Mouse (Mus musculus): ENCODE results near the gene Elovl1.

DNA sequence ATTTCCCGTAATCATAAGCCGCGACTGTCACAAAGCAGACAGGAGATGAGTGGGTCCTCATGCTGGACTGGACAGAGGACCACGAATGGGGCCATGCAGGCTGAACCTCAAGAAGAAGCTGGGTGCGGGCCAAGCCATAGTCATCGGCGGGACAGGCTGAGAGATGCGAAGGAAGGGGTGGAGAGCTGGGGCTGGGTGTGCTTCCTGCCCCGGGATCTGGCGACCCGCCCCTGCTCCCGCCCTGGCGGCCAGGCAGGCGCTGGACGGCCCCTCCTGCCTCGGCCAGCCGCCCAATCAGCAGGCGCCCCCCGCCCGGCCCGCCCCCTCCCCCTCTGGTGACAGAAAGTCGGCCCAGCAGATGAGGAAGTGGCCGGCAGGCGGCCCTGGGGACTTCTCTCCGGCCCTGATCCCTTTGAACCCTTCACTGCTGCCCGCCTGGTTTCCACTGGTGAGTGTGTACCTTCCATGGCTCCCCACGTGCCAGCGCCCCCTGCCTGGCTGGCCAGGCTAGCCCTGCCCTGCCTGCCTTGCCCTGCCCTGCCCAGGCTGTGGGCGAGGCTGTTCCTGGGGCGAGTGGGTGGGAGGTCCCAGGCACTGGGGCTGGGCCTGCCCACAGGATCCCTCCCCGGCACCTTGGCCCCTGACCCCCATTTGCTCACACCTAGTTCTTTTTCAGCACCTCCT is at the start of gene Elovl1:
- peak; percentile 51; the same call in 1 of the 2 replicates for TF ChIP-seq CTCF (IDR thresholded peaks at IDR 0.05; ENCODE audit: low read depth, low read length)
- TF ChIP-seq POLR2A (IDR thresholded peaks at IDR 0.05; ENCODE audit: extremely low read depth, insufficient read depth, low read length), result peak; percentile 50; the same call in 1 of the 2 replicates

All from liver, adult 2 months (tissue).